Mouse (Mus musculus) mesoderm, embryonic 11.5 days (tissue): ENCODE data around the gene Ehbp1l1.
A peak's percentile ranks its signal among the peaks of the same experiment; 100 is the strongest.

Source experiments
- DNase-seq: peaks from one replicate; pipeline ENCODE4 v3.0.0-alpha.2; 2012; ENCODE audit warnings: low read depth, low spot score

The Ehbp1l1 gene

GRCm38 (mm10) chr19:5725767-5726515 lies at the start of gene Ehbp1l1:
Gene Ehbp1l1 (minus strand): TSS chr19:5726317.
- DNase-seq = no peak

GRCm38 (mm10) chr19:5770925-5771860 lies 45.1 kb upstream of the Ehbp1l1 start, which contains the start of gene Scyl1:
Gene Scyl1 (minus strand): TSS chr19:5771419.
- DNase-seq = peak; percentile 88

- DNase-seq = no peak
These were observed 44.2 kb upstream of the Ehbp1l1 start for GRCm38 (mm10) chr19:5770311-5770710.

GRCm38 (mm10) chr19:5767271-5767670 lies 41.2 kb upstream of the Ehbp1l1 start:
- DNase-seq = no peak

GRCm38 (mm10) chr19:5763163-5763562 lies 37.0 kb upstream of the Ehbp1l1 start:
- no peak for DNase-seq

- no peak for DNase-seq
These were observed 32.8 kb upstream of the Ehbp1l1 start for GRCm38 (mm10) chr19:5758878-5759403.

GRCm38 (mm10) chr19:5756991-5757636 lies 31.0 kb upstream of the Ehbp1l1 start:
- DNase-seq = no peak

- DNase-seq = no peak
These were observed 30.3 kb upstream of the Ehbp1l1 start for GRCm38 (mm10) chr19:5756321-5756985.

- no peak for DNase-seq
These were observed 25.6 kb upstream of the Ehbp1l1 start for GRCm38 (mm10) chr19:5751742-5752141.

- no peak for DNase-seq
These were observed 24.8 kb upstream of the Ehbp1l1 start for GRCm38 (mm10) chr19:5750951-5751350.

- DNase-seq = no peak
These were observed 23.4 kb upstream of the Ehbp1l1 start for GRCm38 (mm10) chr19:5749476-5749875.

GRCm38 (mm10) chr19:5746907-5747363 lies 20.8 kb upstream of the Ehbp1l1 start:
- DNase-seq = peak; percentile 37

GRCm38 (mm10) chr19:5745756-5746710 lies 19.9 kb upstream of the Ehbp1l1 start:
- no peak for DNase-seq

GRCm38 (mm10) chr19:5743576-5743975 lies 17.5 kb upstream of the Ehbp1l1 start:
- DNase-seq = no peak

- DNase-seq = peak; percentile 32
These were observed 16.1 kb upstream of the Ehbp1l1 start for GRCm38 (mm10) chr19:5742241-5742641.

- DNase-seq = peak; percentile 52
These were observed 15.6 kb upstream of the Ehbp1l1 start for GRCm38 (mm10) chr19:5741641-5742240.

- DNase-seq = no peak
These were observed 14.5 kb upstream of the Ehbp1l1 start, which contains the start of gene Ltbp3 for GRCm38 (mm10) chr19:5740320-5741317. Gene Ltbp3 (plus strand): TSS chr19:5740904.

- no peak for DNase-seq
These were observed 13.3 kb upstream of the Ehbp1l1 start for GRCm38 (mm10) chr19:5739446-5739845.
